Mouse (Mus musculus): ENCODE measurements around the gene Efcab10.

GRCm38 (mm10) chr12:33359209-33359608 lies 35.4 kb upstream of the Efcab10 start:
- TF ChIP-seq CTCF (IDR thresholded peaks at IDR 0.05; ENCODE audit: low read depth, low read length) (no peak), POLR2A (IDR thresholded peaks at IDR 0.05; ENCODE audit: extremely low read depth, insufficient read depth, low read length) (no peak)
